Mouse (Mus musculus) T-cell, adult 2 months (primary cell): ENCODE data around the gene Jam3.

ENCODE experiments used
- DNase-seq: peaks from one replicate; pipeline ENCODE4 v3.0.0; 2022; ENCODE audit warnings: low spot score

The Jam3 gene

GRCm38 (mm10) chr9:27111756-27112155 is 43.5 kb downstream of the Jam3 start:
- no peak for DNase-seq

GRCm38 (mm10) chr9:27110681-27111080 is 44.5 kb downstream of the Jam3 start:
- DNase-seq: no peak

- DNase-seq: no peak
Observed at GRCm38 (mm10) chr9:27109533-27110514, 45.4 kb downstream of the Jam3 start.

- no peak for DNase-seq
Observed at GRCm38 (mm10) chr9:27108451-27108850, 46.8 kb downstream of the Jam3 start.

- no peak for DNase-seq
Observed at GRCm38 (mm10) chr9:27106081-27106480, 49.1 kb downstream of the Jam3 start.

GRCm38 (mm10) chr9:27101466-27101865 is 53.8 kb downstream of the Jam3 start:
- no peak for DNase-seq

- DNase-seq: no peak
Observed at GRCm38 (mm10) chr9:27099474-27099873, 55.7 kb downstream of the Jam3 start.

GRCm38 (mm10) chr9:27098557-27098956 is 56.7 kb downstream of the Jam3 start:
- DNase-seq: no peak

- DNase-seq: no peak
Observed at GRCm38 (mm10) chr9:27098092-27098491, 57.1 kb downstream of the Jam3 start.

GRCm38 (mm10) chr9:27092916-27093315 is 62.3 kb downstream of the Jam3 start:
- no peak for DNase-seq

GRCm38 (mm10) chr9:27090801-27091775 is 64.1 kb downstream of the Jam3 start:
- DNase-seq: no peak

- DNase-seq: no peak
Observed at GRCm38 (mm10) chr9:27090134-27090533, 65.1 kb downstream of the Jam3 start.

- no peak for DNase-seq
Observed at GRCm38 (mm10) chr9:27087402-27087801, 67.8 kb downstream of the Jam3 start.

- no peak for DNase-seq
Observed at GRCm38 (mm10) chr9:27086256-27086655, 69.0 kb downstream of the Jam3 start.

- no peak for DNase-seq
Observed at GRCm38 (mm10) chr9:27075812-27076211, 79.4 kb downstream of the Jam3 start.

- DNase-seq: no peak
Observed at GRCm38 (mm10) chr9:27074677-27075076, 80.5 kb downstream of the Jam3 start.

- no peak for DNase-seq
Observed at GRCm38 (mm10) chr9:27070895-27071294, 84.3 kb downstream of the Jam3 start.

- DNase-seq: no peak
Observed at GRCm38 (mm10) chr9:27058341-27058740, 96.9 kb downstream of the Jam3 start.

GRCm38 (mm10) chr9:27049492-27049891 is 105.7 kb downstream of the Jam3 start:
- no peak for DNase-seq
